In genomic region chr14:27230262-27231022, GRCm38 (mm10) we compare ENCODE assay signal across 8 mouse cellular contexts.
A peak's percentile ranks its signal among the peaks of the same experiment; 100 is the strongest.
DNase-seq lines count a peak whose midpoint lies in the region; ATAC-seq lines count a peak whose summit lies in the region.

No protein-coding gene starts in this region.

- no peak overlapping the region for H3K9ac ChIP-seq in hindbrain, embryonic 11.5 days (ENCODE audit: low read depth, low read length)
- H3K9ac ChIP-seq in hindbrain, embryonic 12.5 days = no peak overlapping the region
- no peak overlapping the region for H3K9ac ChIP-seq in embryonic facial prominence, embryonic 11.5 days (replicated peaks; ENCODE audit: low read length)
- H3K9ac ChIP-seq in liver, embryonic 11.5 days (ENCODE audit: low read depth, low read length) = 0 out of 2 replicates have a peak overlapping the region, but pooled peaks have one; percentile 34
- no peak overlapping the region for H3K9ac ChIP-seq in neural tube, embryonic 14.5 days (replicated peaks; ENCODE audit: low read depth, low read length)

- 34% methylated on average over 18 of the region's 18 CpGs for WGBS in hindbrain, embryonic 11.5 days
- WGBS in hindbrain, embryonic 12.5 days = 31% methylated on average over 18 of the region's 18 CpGs
- WGBS in embryonic facial prominence, embryonic 11.5 days = 27% methylated on average over 18 of the region's 18 CpGs
- 41% methylated on average over 18 of the region's 18 CpGs for WGBS in liver, embryonic 11.5 days
- 25% methylated on average over 18 of the region's 18 CpGs for WGBS in neural tube, embryonic 14.5 days

- no peaks in the 10 kb centered on the region for H3K36me3 ChIP-seq in hindbrain, embryonic 11.5 days (ENCODE audit: control insufficient read depth, insufficient read depth, low read length)
- H3K36me3 ChIP-seq in hindbrain, embryonic 12.5 days = no peaks in the 10 kb centered on the region
- no peaks in the 10 kb centered on the region for H3K36me3 ChIP-seq in embryonic facial prominence, embryonic 11.5 days (replicated peaks; ENCODE audit: control insufficient read depth, insufficient read depth, low read depth, low read length)
- no peaks in the 10 kb centered on the region for H3K36me3 ChIP-seq in liver, embryonic 11.5 days (ENCODE audit: control insufficient read depth, insufficient read depth, low read length)
- H3K36me3 ChIP-seq in neural tube, embryonic 14.5 days (ENCODE audit: control insufficient read depth, insufficient read depth, low read length) = no peaks in the 10 kb centered on the region

- no peak overlapping the region for H3K4me3 ChIP-seq in hindbrain, embryonic 11.5 days (ENCODE audit: low read depth, low read length)
- no peak overlapping the region for H3K4me3 ChIP-seq in hindbrain, embryonic 12.5 days
- no peak overlapping the region for H3K4me3 ChIP-seq in embryonic facial prominence, embryonic 11.5 days (ENCODE audit: low read depth, low read length)
- H3K4me3 ChIP-seq in liver, embryonic 11.5 days (ENCODE audit: low read depth, low read length) = no peak overlapping the region
- no peak overlapping the region for H3K4me3 ChIP-seq in neural tube, embryonic 14.5 days (ENCODE audit: low read depth, low read length)

- 0 out of 2 replicates have a peak, but pooled peaks cover 4% of the 10 kb centered on the region for H3K4me1 ChIP-seq in hindbrain, embryonic 11.5 days (replicated peaks; ENCODE audit: control insufficient read depth, insufficient read depth, low read length)
- H3K4me1 ChIP-seq in hindbrain, embryonic 12.5 days = peaks cover 17% of the 10 kb centered on the region
- peaks cover 5% of the 10 kb centered on the region; the same call in 1 of the 2 replicates for H3K4me1 ChIP-seq in embryonic facial prominence, embryonic 11.5 days (ENCODE audit: control insufficient read depth, insufficient read depth, low read length)
- peaks cover 16% of the 10 kb centered on the region for H3K4me1 ChIP-seq in liver, embryonic 11.5 days (replicated peaks; ENCODE audit: control insufficient read depth, insufficient read depth, low read length)
- 0 out of 2 replicates have a peak, but pooled peaks cover 3% of the 10 kb centered on the region for H3K4me1 ChIP-seq in neural tube, embryonic 14.5 days (ENCODE audit: control insufficient read depth, insufficient read depth, low read length)

- no peaks in the 10 kb centered on the region for H3K9me3 ChIP-seq in hindbrain, embryonic 11.5 days (ENCODE audit: control insufficient read depth, low read length)
- no peaks in the 10 kb centered on the region for H3K9me3 ChIP-seq in hindbrain, embryonic 12.5 days (replicated peaks)
- no peaks in the 10 kb centered on the region for H3K9me3 ChIP-seq in embryonic facial prominence, embryonic 11.5 days (replicated peaks; ENCODE audit: control insufficient read depth, low read length)
- H3K9me3 ChIP-seq in liver, embryonic 11.5 days (ENCODE audit: control insufficient read depth, low read length) = no peaks in the 10 kb centered on the region
- no peaks in the 10 kb centered on the region for H3K9me3 ChIP-seq in neural tube, embryonic 14.5 days (ENCODE audit: control insufficient read depth, low read length)

- peak; percentile 27 for DNase-seq in hindbrain, embryonic 11.5 days (ENCODE audit: low spot score)
- DNase-seq in embryonic facial prominence, embryonic 11.5 days (ENCODE audit: low spot score) = peak; percentile 43
- peak; percentile 40 for DNase-seq in liver, embryonic 11.5 days (ENCODE audit: low spot score)
- DNase-seq in left cerebral cortex, adult 11 months (ENCODE audit: low spot score) = no peak
- no peak for DNase-seq in urinary bladder, postnatal 14 days (ENCODE audit: low spot score)

- ATAC-seq in hindbrain, embryonic 11.5 days (ENCODE audit: low FRiP score) = no peak
- ATAC-seq in hindbrain, embryonic 12.5 days (ENCODE audit: low FRiP score) = no peak
- peak; percentile 49; the same call in 1 of the 2 replicates for ATAC-seq in embryonic facial prominence, embryonic 11.5 days (replicated peaks; ENCODE audit: insufficient number of reproducible peaks, low FRiP score, low TSS enrichment, low read depth)
- 0 out of 4 replicates have a peak, but pooled peaks have one; percentile 8 to 17 for ATAC-seq in hematopoietic stem cell, adult 5-6 weeks (replicated peaks in 1 of 2; ENCODE audit: insufficient read depth in 1 of 2, low FRiP score in 2 of 2, low TSS enrichment in 1 of 2, low read depth in 1 of 2, poor library complexity in 2 of 2, severe bottlenecking in 2 of 2)
- ATAC-seq in liver, embryonic 11.5 days (replicated peaks; ENCODE audit: low FRiP score) = no peak
- ATAC-seq in neural tube, embryonic 14.5 days (ENCODE audit: low read depth) = no peak

- H3K27me3 ChIP-seq in hindbrain, embryonic 11.5 days (ENCODE audit: control insufficient read depth, insufficient read depth, low read length) = no peaks in the 10 kb centered on the region
- no peaks in the 10 kb centered on the region for H3K27me3 ChIP-seq in hindbrain, embryonic 12.5 days
- H3K27me3 ChIP-seq in embryonic facial prominence, embryonic 11.5 days (ENCODE audit: control insufficient read depth, insufficient read depth, low read length) = no peaks in the 10 kb centered on the region
- H3K27me3 ChIP-seq in liver, embryonic 11.5 days (replicated peaks; ENCODE audit: control insufficient read depth, insufficient read depth, low read length) = no peaks in the 10 kb centered on the region
- H3K27me3 ChIP-seq in neural tube, embryonic 14.5 days (ENCODE audit: control insufficient read depth, insufficient read depth, low read length) = no peaks in the 10 kb centered on the region

- peak overlapping the region; percentile 42; the same call in 1 of the 2 replicates for H3K27ac ChIP-seq in hindbrain, embryonic 11.5 days (ENCODE audit: low read depth, low read length)
- H3K27ac ChIP-seq in hindbrain, embryonic 12.5 days = no peak overlapping the region
- no peak overlapping the region for H3K27ac ChIP-seq in embryonic facial prominence, embryonic 11.5 days (replicated peaks; ENCODE audit: low read depth, low read length)
- H3K27ac ChIP-seq in liver, embryonic 11.5 days (ENCODE audit: low read depth, low read length) = peak overlapping the region; percentile 48; the same call in 1 of the 2 replicates
- peak overlapping the region; percentile 44 for H3K27ac ChIP-seq in neural tube, embryonic 14.5 days (ENCODE audit: low read depth, low read length)

- no peak overlapping the region for H3K4me2 ChIP-seq in hindbrain, embryonic 11.5 days (replicated peaks; ENCODE audit: low read depth, low read length)
- no peak overlapping the region for H3K4me2 ChIP-seq in hindbrain, embryonic 12.5 days (replicated peaks)
- no peak overlapping the region for H3K4me2 ChIP-seq in embryonic facial prominence, embryonic 11.5 days (ENCODE audit: low read depth, low read length)
- peak overlapping the region; percentile 46; the same call in 1 of the 2 replicates for H3K4me2 ChIP-seq in liver, embryonic 11.5 days
- H3K4me2 ChIP-seq in neural tube, embryonic 14.5 days (ENCODE audit: low read depth, low read length) = no peak overlapping the region

Comparison
In these comparisons a context has a peak if more than half of its experiments do, and no peak if none do; other contexts are left out.
1. H3K27ac ChIP-seq: peak in hindbrain, embryonic 11.5 days (single experiment), liver, embryonic 11.5 days (single experiment) and neural tube, embryonic 14.5 days (single experiment); none in hindbrain, embryonic 12.5 days (single experiment) and embryonic facial prominence, embryonic 11.5 days (single experiment).
2. ATAC-seq: peak in embryonic facial prominence, embryonic 11.5 days (single experiment) and hematopoietic stem cell, adult 5-6 weeks (2 of 2); none in hindbrain, embryonic 11.5 days (single experiment), hindbrain, embryonic 12.5 days (single experiment), liver, embryonic 11.5 days (single experiment) and neural tube, embryonic 14.5 days (single experiment).
3. DNase-seq: peak in hindbrain, embryonic 11.5 days (single experiment), embryonic facial prominence, embryonic 11.5 days (single experiment) and liver, embryonic 11.5 days (single experiment); none in left cerebral cortex, adult 11 months (single experiment) and urinary bladder, postnatal 14 days (single experiment).